Mouse (Mus musculus): Measurements from ENCODE around the gene Selenok. TPM values are rescaled to one million over a fixed set of nuclear protein-coding genes. Genes with fewer than 3 reads are reported as not detected.
A peak's percentile ranks its signal among the peaks of the same experiment; 100 is the strongest.

Selenok gene
- total RNA-seq, 4 experiments from 2014 or later, result 115 to 127 (median 122) TPM

- DNase-seq (ENCODE audit: low spot score in 2 of 2), result no peak
These were observed 28.1 kb downstream of the Selenok start for GRCm38 (mm10) chr14:29996000-29996751.

GRCm38 (mm10) chr14:29997345-29997744, 29.2 kb downstream of the Selenok start:
- no peak for DNase-seq (ENCODE audit: low spot score in 2 of 2)

GRCm38 (mm10) chr14:29998747-29999474, 30.8 kb downstream of the Selenok start:
- DNase-seq (ENCODE audit: low spot score in 2 of 2), result no peak

GRCm38 (mm10) chr14:29999475-29999811, 31.3 kb downstream of the Selenok start:
- DNase-seq (ENCODE audit: low spot score in 2 of 2), result no peak

GRCm38 (mm10) chr14:30008733-30009575, 40.8 kb downstream of the Selenok start, which contains the start of the genes Il17rb and Chdh:
Il17rb (minus strand) TSS chr14:30008896.
Chdh (plus strand) TSS chr14:30009023.
- no peak for DNase-seq (ENCODE audit: low spot score in 2 of 2)

GRCm38 (mm10) chr14:30009864-30010560, 41.9 kb downstream of the Selenok start:
- no peak for DNase-seq (ENCODE audit: low spot score in 2 of 2)

- DNase-seq (ENCODE audit: low spot score in 2 of 2), result peak in 1 of 2 experiments; percentile 46
These were observed 43.9 kb downstream of the Selenok start for GRCm38 (mm10) chr14:30011886-30012560.

- no peak for DNase-seq (ENCODE audit: low spot score in 2 of 2)
These were observed 46.4 kb downstream of the Selenok start for GRCm38 (mm10) chr14:30014487-30014886.

- no peak for DNase-seq (ENCODE audit: low spot score in 2 of 2)
These were observed 46.9 kb downstream of the Selenok start for GRCm38 (mm10) chr14:30015008-30015407.

GRCm38 (mm10) chr14:30016666-30017065, 48.6 kb downstream of the Selenok start:
- DNase-seq (ENCODE audit: low spot score in 2 of 2), result no peak

GRCm38 (mm10) chr14:30017794-30018462, 49.8 kb downstream of the Selenok start:
- DNase-seq (ENCODE audit: low spot score in 2 of 2), result no peak

- no peak for DNase-seq (ENCODE audit: low spot score in 2 of 2)
These were observed 50.3 kb downstream of the Selenok start for GRCm38 (mm10) chr14:30018463-30018801.

- DNase-seq (ENCODE audit: low spot score in 2 of 2), result no peak
These were observed 50.7 kb downstream of the Selenok start for GRCm38 (mm10) chr14:30018846-30019245.

- no peak for DNase-seq (ENCODE audit: low spot score in 2 of 2)
These were observed 51.3 kb downstream of the Selenok start for GRCm38 (mm10) chr14:30019375-30019774.

- DNase-seq (ENCODE audit: low spot score in 2 of 2), result no peak
These were observed 51.9 kb downstream of the Selenok start for GRCm38 (mm10) chr14:30019792-30020575.

GRCm38 (mm10) chr14:30022471-30022870, 54.4 kb downstream of the Selenok start:
- DNase-seq (ENCODE audit: low spot score in 2 of 2), result no peak

- DNase-seq (ENCODE audit: low spot score in 2 of 2), result no peak
These were observed 56.3 kb downstream of the Selenok start for GRCm38 (mm10) chr14:30024387-30024786.

All from left cerebral cortex, adult 8-10 months (tissue).